Mouse (Mus musculus) megakaryocyte, adult 5-6 weeks (primary cell): Measurements from ENCODE around the gene Pla2g5. TPM values are rescaled to one million over a fixed set of nuclear protein-coding genes. Genes with fewer than 3 reads are reported as not detected.

ENCODE experiments used
- ATAC-seq: 2 replicates; pipeline ENCODE4 v1.8.0; 2016; ENCODE audit warnings: mild to moderate bottlenecking, inconsistent platforms; ENCODE audit not compliant: poor library complexity, severe bottlenecking
- total RNA-seq, 2 experiments: library from RNA; stranded (forward) in 1 of 2; stranded (reverse) in 1 of 2; fragments of 153-499, 151-499 nt in 1 of 2; fragments of 221-1000, 200-1000 nt in 1 of 2; gene quantifications; 2 replicates each; pipeline versions ENCODE4 v1.2.3 to v1.2.4; 2015 to 2017

Pla2g5 gene
- total RNA-seq, 2 experiments from 2014 or later, result not detected

GRCm38 (mm10) chr4:138800134-138800744 lies 63.0 kb downstream of the Pla2g5 start:
- ATAC-seq, result no peak

- ATAC-seq, result no peak
These were observed 66.1 kb downstream of the Pla2g5 start for GRCm38 (mm10) chr4:138797217-138797570.

GRCm38 (mm10) chr4:138796513-138797216 lies 66.6 kb downstream of the Pla2g5 start:
- no peak for ATAC-seq

- ATAC-seq, result no peak
These were observed 68.9 kb downstream of the Pla2g5 start for GRCm38 (mm10) chr4:138794344-138794743.

GRCm38 (mm10) chr4:138793276-138793675 lies 70.0 kb downstream of the Pla2g5 start:
- ATAC-seq, result no peak

DNA sequence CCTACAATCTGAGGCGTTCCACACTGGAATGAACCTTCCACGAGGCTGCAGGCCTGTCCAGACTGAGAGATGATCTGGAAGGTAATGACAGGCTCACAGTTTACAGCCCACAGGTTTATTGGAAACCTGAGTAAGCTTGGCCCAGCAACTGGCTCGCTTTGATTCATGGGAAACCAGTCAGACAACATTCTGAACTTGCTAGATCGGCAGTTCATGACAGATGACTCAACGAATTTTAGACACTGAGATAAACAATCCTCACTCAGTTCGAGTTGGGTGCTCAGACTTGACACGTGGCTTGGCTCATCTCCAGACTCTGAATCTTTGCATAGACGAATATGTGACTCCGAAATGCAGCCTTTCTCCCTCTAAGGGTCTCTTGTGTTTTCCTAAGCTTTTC lies 70.7 kb downstream of the Pla2g5 start:
- ATAC-seq, result no peak

- ATAC-seq, result no peak
These were observed 71.8 kb downstream of the Pla2g5 start for GRCm38 (mm10) chr4:138791452-138791851.

DNA sequence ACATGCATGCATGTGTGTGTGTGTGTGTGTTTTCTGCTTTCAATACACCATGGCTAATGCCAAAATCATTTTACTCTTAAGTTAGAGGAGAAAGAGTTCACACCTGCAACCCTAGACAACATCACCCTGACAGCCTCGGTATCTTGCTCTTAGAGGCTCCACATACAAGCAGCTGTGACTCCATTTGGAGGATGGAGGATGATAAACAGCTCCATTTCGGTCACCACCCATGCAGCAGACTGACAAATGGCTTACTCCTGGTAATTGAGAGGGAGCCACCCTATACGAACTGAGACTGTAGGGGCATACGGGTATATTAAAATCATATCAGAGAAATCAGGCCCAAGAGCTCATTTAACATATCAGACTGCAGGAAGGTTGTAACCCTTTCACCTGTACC lies 74.9 kb downstream of the Pla2g5 start:
- ATAC-seq, result no peak

DNA sequence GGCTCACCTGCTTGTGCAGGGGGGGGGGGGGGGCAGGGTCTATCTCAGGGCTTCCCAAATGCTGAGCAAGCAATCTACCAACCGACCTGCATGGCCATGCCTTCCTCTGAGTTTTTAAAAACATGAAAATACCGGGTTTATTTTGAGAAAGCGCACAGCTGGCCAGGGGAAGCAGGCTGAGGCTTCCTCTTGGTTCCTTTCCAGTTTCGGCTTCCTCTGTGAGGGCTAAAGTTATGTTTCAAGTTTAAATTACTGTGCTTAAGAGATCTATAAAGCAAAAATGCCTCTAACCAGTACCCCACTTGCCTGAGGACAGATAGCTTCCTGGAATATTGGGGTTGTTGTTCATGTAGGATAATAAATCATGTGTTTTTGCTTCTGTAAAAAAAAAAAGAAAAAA lies 77.1 kb downstream of the Pla2g5 start:
- ATAC-seq, result no peak

DNA sequence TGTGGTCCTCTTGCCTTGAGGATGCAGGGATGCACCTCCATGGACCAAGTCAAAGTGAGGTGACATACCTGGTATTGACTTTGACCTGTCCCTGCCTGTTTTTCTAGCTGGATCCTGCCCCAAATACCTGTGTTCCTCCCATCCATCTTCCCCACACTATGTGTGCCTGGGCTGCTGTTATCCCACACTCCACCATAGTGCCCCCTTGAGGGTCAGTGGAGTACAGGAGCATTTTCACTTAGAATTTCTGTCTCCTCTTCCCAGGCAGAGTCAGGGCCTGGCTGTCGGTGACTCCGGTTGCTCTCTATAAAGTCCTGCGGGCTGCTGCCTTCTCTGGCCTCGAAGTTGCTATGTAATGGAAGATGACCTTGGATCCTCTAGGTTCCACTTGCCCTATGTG lies 77.6 kb downstream of the Pla2g5 start:
- no peak for ATAC-seq

GRCm38 (mm10) chr4:138782098-138782497 lies 81.2 kb downstream of the Pla2g5 start:
- no peak for ATAC-seq

GRCm38 (mm10) chr4:138780300-138780699 lies 83.0 kb downstream of the Pla2g5 start:
- no peak for ATAC-seq

DNA sequence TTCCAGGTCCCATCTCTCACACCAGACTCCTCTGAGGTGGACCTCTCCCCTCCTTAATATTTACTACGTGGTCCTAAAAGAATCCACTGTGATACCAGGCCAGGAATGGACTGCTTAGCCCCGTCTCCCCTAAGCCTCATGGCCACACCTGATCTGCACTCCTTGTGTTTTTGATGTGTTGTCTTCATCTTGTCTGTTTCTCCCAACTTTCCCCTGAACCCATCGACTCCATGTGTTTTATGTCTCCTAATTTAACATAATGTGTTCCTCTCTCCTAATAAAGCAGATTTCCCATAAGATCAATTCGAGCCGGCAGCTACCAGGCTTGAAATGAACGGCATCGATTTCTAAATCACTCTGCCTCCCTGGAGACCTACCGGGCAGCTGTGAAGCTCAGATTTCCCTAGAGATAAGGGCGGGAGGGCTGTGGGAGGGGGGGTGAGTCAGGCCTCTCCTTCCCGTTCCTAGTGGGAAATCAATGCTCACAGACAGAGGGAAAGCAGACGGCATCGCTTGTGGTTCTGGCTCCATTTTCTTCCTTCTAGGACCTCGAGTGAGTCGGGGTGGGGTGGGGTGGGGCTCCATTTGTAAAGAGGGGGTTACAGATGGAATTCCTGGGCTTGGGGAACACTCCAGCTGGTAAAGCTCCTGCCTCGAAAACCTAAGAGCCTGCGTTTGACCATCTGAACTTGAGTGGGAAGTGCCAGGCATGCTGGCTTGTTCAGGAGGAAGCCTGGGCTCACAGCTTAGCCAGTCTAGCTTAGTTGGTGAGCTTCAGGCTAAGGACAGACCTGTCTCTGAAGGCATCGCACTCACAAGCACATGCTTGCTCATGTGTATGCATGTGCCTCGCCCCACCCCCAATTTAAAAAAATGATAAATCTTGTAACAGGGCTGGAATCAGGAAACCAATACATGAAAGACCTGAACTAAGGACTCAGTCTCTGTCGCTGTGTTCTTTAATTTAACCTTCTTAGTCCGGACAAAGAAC lies 85.6 kb downstream of the Pla2g5 start:
- ATAC-seq, result no peak

DNA sequence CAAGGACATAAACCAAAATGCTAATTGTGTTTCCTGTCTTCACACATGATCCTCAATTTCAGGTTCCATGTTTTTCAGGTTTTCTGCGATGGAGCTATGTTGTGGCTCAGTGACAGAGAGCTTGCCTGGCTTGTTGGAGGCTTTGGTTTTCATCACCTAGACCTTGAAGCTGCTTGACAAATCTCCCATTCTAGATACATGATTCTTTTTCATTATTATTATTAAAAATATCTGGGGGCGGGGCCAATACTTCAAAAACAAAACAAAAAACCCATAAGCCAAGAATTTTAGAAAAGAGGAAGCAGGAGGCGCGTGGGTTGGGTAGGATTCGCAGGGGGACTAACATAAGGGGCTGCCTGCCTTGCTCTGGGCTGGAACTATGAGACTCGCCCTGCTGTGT lies 87.8 kb downstream of the Pla2g5 start, which contains the start of gene Pla2g2d:
Gene Pla2g2d (plus strand): TSS at position 301 of the 400 bp plus-strand sequence.
- ATAC-seq, result no peak

DNA sequence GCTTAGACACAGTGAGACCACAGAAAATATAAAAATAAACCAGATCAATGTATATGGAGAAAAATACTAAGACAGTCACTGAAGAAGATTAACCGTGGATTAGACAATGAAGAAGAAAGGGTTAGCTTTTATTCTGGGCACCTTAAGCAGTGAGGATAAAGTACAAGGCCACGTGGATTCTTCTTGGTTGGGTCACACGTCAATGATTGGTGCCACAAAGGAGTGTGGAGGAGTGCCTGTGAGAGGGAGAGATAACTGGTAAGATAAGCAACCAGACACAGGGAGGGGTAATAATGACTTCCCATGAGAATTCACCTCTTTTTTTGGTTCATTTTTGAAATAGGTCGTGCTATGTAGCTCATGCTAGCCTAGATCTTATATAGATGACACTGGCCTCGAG lies 90.9 kb downstream of the Pla2g5 start:
- ATAC-seq, result no peak

DNA sequence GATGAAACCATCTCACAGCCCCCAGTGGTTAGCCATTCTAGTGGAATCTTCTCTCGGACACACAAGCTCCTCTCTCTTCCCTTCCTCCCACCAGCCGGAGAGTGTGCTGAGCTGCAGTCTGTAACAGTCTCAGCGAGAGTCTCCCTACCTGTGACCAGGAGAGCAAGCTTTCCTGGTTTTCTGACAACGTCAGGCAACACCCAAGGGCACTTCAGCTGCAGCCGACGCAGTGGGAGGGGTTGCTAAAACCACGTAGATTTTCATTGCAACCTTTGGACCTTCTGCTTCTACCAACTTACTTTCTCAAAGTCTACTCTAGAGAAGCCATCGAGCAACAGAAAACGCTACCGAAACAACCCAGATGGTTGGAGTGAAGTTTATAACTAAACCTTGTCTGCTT lies 91.3 kb downstream of the Pla2g5 start:
- ATAC-seq, result no peak

GRCm38 (mm10) chr4:138762266-138762665 lies 101.0 kb downstream of the Pla2g5 start:
- no peak for ATAC-seq

GRCm38 (mm10) chr4:138757416-138757815 lies 105.9 kb downstream of the Pla2g5 start, which contains the start of gene Pla2g2f:
TSS of gene Pla2g2f (minus strand) at chr4:138757626.
- ATAC-seq, result no peak

- no peak for ATAC-seq
These were observed 107.3 kb downstream of the Pla2g5 start for GRCm38 (mm10) chr4:138755983-138756382.

GRCm38 (mm10) chr4:138755439-138755838 lies 107.8 kb downstream of the Pla2g5 start:
- no peak for ATAC-seq

- no peak for ATAC-seq
These were observed 108.8 kb downstream of the Pla2g5 start for GRCm38 (mm10) chr4:138754432-138754831.
